Mouse (Mus musculus) E14TG2a.4 (cell line): ENCODE measurements around the gene Nob1.

Experiments used
- H3K27me3 ChIP-seq: 2 replicates; pipeline ENCODE4 v1.6.1; 2014; ENCODE audit warnings: low read length, control low read depth; ENCODE audit not compliant: insufficient read depth
- H3K36me3 ChIP-seq: 2 replicates; pipeline ENCODE4 v1.6.1; 2014; ENCODE audit warnings: low read length, control low read depth; ENCODE audit not compliant: insufficient read depth
- H3K4me1 ChIP-seq: replicated peaks from 2 replicates; pipeline ENCODE4 v1.6.1; 2014; ENCODE audit warnings: low read depth, low read length, control low read depth
- H3K4me3 ChIP-seq: replicated peaks from 2 replicates; pipeline ENCODE4 v1.5.1; 2014; ENCODE audit warnings: mild to moderate bottlenecking, low read length
- H3K9me3 ChIP-seq: 2 replicates; pipeline ENCODE4 v1.6.1; 2014; ENCODE audit warnings: low read length, control low read depth
- CTCF ChIP-seq: conservative IDR thresholded peaks from 2 replicates; pipeline ENCODE4 v1.5.1; 2014; ENCODE audit warnings: low read length
- NANOG ChIP-seq: IDR thresholded peaks from 2 replicates; pipeline ENCODE4 v1.6.1; 2014; ENCODE audit warnings: borderline replicate concordance, low read length, mixed read lengths
- POU5F1 ChIP-seq: IDR thresholded peaks from 2 replicates; pipeline ENCODE4 v1.6.1; 2014; ENCODE audit warnings: low read length, borderline replicate concordance

Nob1 gene

GRCm38 (mm10) chr8:107386171-107386570 lies 38.7 kb downstream of the Nob1 start:
- TF ChIP-seq POU5F1 = no peak
- no peak for TF ChIP-seq CTCF
- no peak for TF ChIP-seq NANOG
- Histone ChIP-seq H3K4me3 (no peak overlapping the region), H3K4me1 (peaks cover 14% of the 10 kb centered on the region), H3K27me3 (peaks cover 3% of the 10 kb centered on the region; the same call in 1 of the 2 replicates), H3K9me3 (no peaks in the 10 kb centered on the region), H3K36me3 (no peaks in the 10 kb centered on the region)

GRCm38 (mm10) chr8:107385063-107385462 lies 39.8 kb downstream of the Nob1 start:
- no peaks in the 10 kb centered on the region for H3K36me3 ChIP-seq
- no peak overlapping the region for H3K4me3 ChIP-seq
- H3K4me1 ChIP-seq = peaks cover 3% of the 10 kb centered on the region
- peaks cover 3% of the 10 kb centered on the region; the same call in 1 of the 2 replicates for H3K27me3 ChIP-seq
- no peak for TF ChIP-seq POU5F1
- TF ChIP-seq CTCF = no peak
- H3K9me3 ChIP-seq = no peaks in the 10 kb centered on the region

- H3K4me1 ChIP-seq = peaks cover 3% of the 10 kb centered on the region; the same call in 1 of the 2 replicates
- H3K36me3 ChIP-seq = no peaks in the 10 kb centered on the region
- H3K4me3 ChIP-seq = no peak overlapping the region
- TF ChIP-seq POU5F1 (no peak), NANOG (no peak), CTCF (no peak)
- peaks cover 3% of the 10 kb centered on the region; the same call in 1 of the 2 replicates for H3K27me3 ChIP-seq
- no peaks in the 10 kb centered on the region for H3K9me3 ChIP-seq
Observed at GRCm38 (mm10) chr8:107384651-107385050, 40.2 kb downstream of the Nob1 start.

GRCm38 (mm10) chr8:107382898-107383297 lies 42.0 kb downstream of the Nob1 start:
- H3K4me1 ChIP-seq = peaks cover 3% of the 10 kb centered on the region; the same call in 1 of the 2 replicates
- TF ChIP-seq CTCF (no peak), POU5F1 (no peak), NANOG (no peak)
- H3K4me3 ChIP-seq = no peak overlapping the region
- H3K36me3 ChIP-seq = peaks cover 12% of the 10 kb centered on the region
- H3K9me3 ChIP-seq = no peaks in the 10 kb centered on the region
- peaks cover 3% of the 10 kb centered on the region; the same call in 1 of the 2 replicates for H3K27me3 ChIP-seq

- TF ChIP-seq CTCF = no peak
- TF ChIP-seq NANOG = no peak
- no peak for TF ChIP-seq POU5F1
- 0 out of 2 replicates have a peak, but pooled peaks cover 3% of the 10 kb centered on the region for H3K4me1 ChIP-seq
- H3K9me3 ChIP-seq = no peaks in the 10 kb centered on the region
- H3K27me3 ChIP-seq = peaks cover 3% of the 10 kb centered on the region; the same call in 1 of the 2 replicates
- H3K4me3 ChIP-seq = no peak overlapping the region
- peaks cover 14% of the 10 kb centered on the region for H3K36me3 ChIP-seq
Observed at GRCm38 (mm10) chr8:107381666-107382065, 43.2 kb downstream of the Nob1 start.

GRCm38 (mm10) chr8:107380734-107381133 lies 44.1 kb downstream of the Nob1 start:
- Histone ChIP-seq H3K36me3 (peaks cover 14% of the 10 kb centered on the region), H3K9me3 (no peaks in the 10 kb centered on the region), H3K4me3 (no peak overlapping the region), H3K27me3 (peaks cover 3% of the 10 kb centered on the region; the same call in 1 of the 2 replicates), H3K4me1 (0 out of 2 replicates have a peak, but pooled peaks cover 3% of the 10 kb centered on the region)
- TF ChIP-seq NANOG (no peak), POU5F1 (no peak), CTCF (no peak)

GRCm38 (mm10) chr8:107377346-107377745 lies 47.5 kb downstream of the Nob1 start:
- no peak for TF ChIP-seq NANOG
- no peak for TF ChIP-seq CTCF
- no peak for TF ChIP-seq POU5F1
- Histone ChIP-seq H3K4me3 (no peak overlapping the region), H3K4me1 (no peaks in the 10 kb centered on the region), H3K9me3 (no peaks in the 10 kb centered on the region), H3K36me3 (peaks cover 18% of the 10 kb centered on the region), H3K27me3 (no peaks in the 10 kb centered on the region)

GRCm38 (mm10) chr8:107370311-107370710 lies 54.5 kb downstream of the Nob1 start:
- TF ChIP-seq POU5F1 (no peak), NANOG (no peak), CTCF (no peak)
- Histone ChIP-seq H3K36me3 (peaks cover 70% of the 10 kb centered on the region), H3K27me3 (no peaks in the 10 kb centered on the region), H3K4me3 (no peak overlapping the region), H3K4me1 (no peaks in the 10 kb centered on the region), H3K9me3 (no peaks in the 10 kb centered on the region)
